Mouse (Mus musculus) kidney, postnatal 0 days (tissue): ENCODE measurements around the gene Npm3. TPM values are rescaled to one million over a fixed set of nuclear protein-coding genes. Genes with fewer than 3 reads are reported as not detected.

Source experiments
- ATAC-seq: fragments of 200-750 bp; cut with Nextera tagmentation; replicated peaks from 2 replicates; pipeline ENCODE4 v1.8.0; 2017; ENCODE audit warnings: low read depth, moderate number of reproducible peaks, moderate TSS enrichment, moderate library complexity; ENCODE audit not compliant: low FRiP score
- DNase-seq: peaks from one replicate; pipeline ENCODE4 v3.0.0-alpha.2; 2016; ENCODE audit warnings: low spot score
- H3K27ac ChIP-seq: fragments of 300-500 bp; sonication (generic); 2 replicates; pipeline ENCODE4 v1.5.1; 2014; ENCODE audit warnings: mild to moderate bottlenecking
- H3K27me3 ChIP-seq: fragments of 300-500 bp; sonication (generic); 2 replicates; pipeline ENCODE4 v1.6.1; 2014; ENCODE audit warnings: low read length, mixed read lengths; ENCODE audit not compliant: insufficient read depth
- H3K36me3 ChIP-seq: fragments of 300-500 bp; sonication (generic); 2 replicates; pipeline ENCODE4 v1.6.1; 2014; ENCODE audit warnings: low read length, mixed read lengths; ENCODE audit not compliant: insufficient read depth
- H3K4me1 ChIP-seq: fragments of 300-500 bp; sonication (generic); replicated peaks from 2 replicates; pipeline ENCODE4 v1.6.1; 2014; ENCODE audit warnings: antibody characterized with exemption, low read length, mixed read lengths; ENCODE audit not compliant: insufficient read depth
- H3K4me2 ChIP-seq: fragments of 300-500 bp; sonication (generic); 2 replicates; pipeline ENCODE4 v1.6.1; 2014; ENCODE audit warnings: mild to moderate bottlenecking, low read length, moderate library complexity, mixed read lengths
- H3K4me3 ChIP-seq: fragments of 300-500 bp; sonication (generic); replicated peaks from 2 replicates; pipeline ENCODE4 v1.5.1; 2014; ENCODE audit warnings: low read depth, low read length
- H3K9ac ChIP-seq: fragments of 300-500 bp; sonication (generic); 2 replicates; pipeline ENCODE4 v1.6.1; 2014; ENCODE audit warnings: low read depth, low read length
- H3K9me3 ChIP-seq: fragments of 300-500 bp; sonication (generic); replicated peaks from 2 replicates; pipeline ENCODE4 v1.6.1; 2016; ENCODE audit warnings: low read length, inconsistent platforms, mixed read lengths
- CTCF ChIP-seq: IDR thresholded peaks from 2 replicates; pipeline ENCODE4 v1.5.1; 2016; ENCODE audit warnings: antibody characterized with exemption, low read depth, mild to moderate bottlenecking, moderate library complexity
- WGBS: fragments of 180-500 bp; shearing (Covaris S2); extraction: QIAGEN DNeasy Blood & Tissue Kit; methylation state at CpG from one replicate; pipeline ENCODE4 v1.1.7; 2014; 5-methylcytosine and 5-hydroxymethylcytosine counted together
- polyA plus RNA-seq: library from polyadenylated mRNA; unstranded; fragments of >200 nt; fragmentation: Nextera tagmentation; extraction: Ambion mirVana; gene quantifications from 2 replicates; pipeline ENCODE4 v1.2.1, GENCODE M21; 2015

The Npm3 gene
- polyA plus RNA-seq, 1 experiment from 2014 or later, result 18.0 TPM

- no peaks in the 10 kb centered on the region for H3K36me3 ChIP-seq
- ATAC-seq, result no peak
- no peaks in the 10 kb centered on the region for H3K9me3 ChIP-seq
- no peak for TF ChIP-seq CTCF
- H3K9ac ChIP-seq, result no peak overlapping the region
- H3K27ac ChIP-seq, result no peak overlapping the region; the same call in 1 of the 2 replicates
- H3K4me2 ChIP-seq, result no peak overlapping the region
- no peaks in the 10 kb centered on the region for H3K27me3 ChIP-seq
- H3K4me1 ChIP-seq, result no peaks in the 10 kb centered on the region
- DNase-seq, result peak; percentile 17
- WGBS, result 74% methylated on average over 13 of the region's 13 CpGs
- no peak overlapping the region for H3K4me3 ChIP-seq
These were observed 40.8 kb upstream of the Npm3 start for GRCm38 (mm10) chr19:45789888-45790874.

GRCm38 (mm10) chr19:45789365-45789764 lies 40.0 kb upstream of the Npm3 start:
- H3K9ac ChIP-seq, result no peak overlapping the region
- H3K36me3 ChIP-seq, result no peaks in the 10 kb centered on the region
- no peaks in the 10 kb centered on the region for H3K4me1 ChIP-seq
- 18% methylated on average over 7 of the region's 7 CpGs for WGBS
- TF ChIP-seq CTCF, result no peak
- no peak for ATAC-seq
- no peak overlapping the region for H3K4me2 ChIP-seq
- no peak overlapping the region for H3K27ac ChIP-seq
- H3K27me3 ChIP-seq, result no peaks in the 10 kb centered on the region
- no peak overlapping the region for H3K4me3 ChIP-seq
- H3K9me3 ChIP-seq, result no peaks in the 10 kb centered on the region
- peak; percentile 80 for DNase-seq

GRCm38 (mm10) chr19:45788337-45788736 lies 38.9 kb upstream of the Npm3 start:
- no peak for ATAC-seq

GRCm38 (mm10) chr19:45787450-45787849 lies 38.1 kb upstream of the Npm3 start:
- H3K4me1 ChIP-seq, result no peaks in the 10 kb centered on the region
- WGBS, result 77% methylated on average over 3 of the region's 3 CpGs
- no peak for TF ChIP-seq CTCF
- no peaks in the 10 kb centered on the region for H3K27me3 ChIP-seq
- DNase-seq, result no peak
- no peak overlapping the region for H3K9ac ChIP-seq
- no peaks in the 10 kb centered on the region for H3K9me3 ChIP-seq
- no peaks in the 10 kb centered on the region for H3K36me3 ChIP-seq
- H3K4me3 ChIP-seq, result no peak overlapping the region
- H3K4me2 ChIP-seq, result no peak overlapping the region
- no peak overlapping the region for H3K27ac ChIP-seq
- no peak for ATAC-seq

More at GRCm38 (mm10) chr19:45788337-45788736, 38.9 kb upstream of the Npm3 start:
- Histone ChIP-seq H3K4me3 (no peak overlapping the region), H3K27me3 (no peaks in the 10 kb centered on the region), H3K4me2 (no peak overlapping the region), H3K4me1 (no peaks in the 10 kb centered on the region), H3K9me3 (no peaks in the 10 kb centered on the region), H3K36me3 (no peaks in the 10 kb centered on the region), H3K27ac (no peak overlapping the region), H3K9ac (no peak overlapping the region)
- WGBS, result 76% methylated on average over 4 of the region's 4 CpGs
- no peak for TF ChIP-seq CTCF
- no peak for DNase-seq

- Histone ChIP-seq H3K9ac (no peak overlapping the region), H3K27me3 (no peaks in the 10 kb centered on the region), H3K27ac (no peak overlapping the region), H3K36me3 (no peaks in the 10 kb centered on the region), H3K4me1 (peaks cover 11% of the 10 kb centered on the region), H3K9me3 (no peaks in the 10 kb centered on the region), H3K4me2 (no peak overlapping the region), H3K4me3 (no peak overlapping the region)
- 42% methylated on average over 3 of the region's 3 CpGs for WGBS
- ATAC-seq, result no peak
- no peak for TF ChIP-seq CTCF
- DNase-seq, result peak; percentile 11
These were observed 36.1 kb upstream of the Npm3 start for GRCm38 (mm10) chr19:45785470-45785869.

- Histone ChIP-seq H3K9ac (peak overlapping the region; percentile 20; the same call in 1 of the 2 replicates), H3K9me3 (no peaks in the 10 kb centered on the region), H3K4me3 (peak overlapping the region; percentile 29), H3K36me3 (peaks cover 6% of the 10 kb centered on the region), H3K4me1 (peaks cover 14% of the 10 kb centered on the region), H3K27ac (peak overlapping the region; percentile 63), H3K4me2 (peak overlapping the region; percentile 55), H3K27me3 (no peaks in the 10 kb centered on the region)
- 29% methylated on average over 17 of the region's 17 CpGs for WGBS
- no peak for DNase-seq
- no peak for TF ChIP-seq CTCF
- no peak for ATAC-seq
These were observed 34.7 kb upstream of the Npm3 start for GRCm38 (mm10) chr19:45783933-45784576.
